Mouse (Mus musculus): Measurements from ENCODE around the gene Tgfb3.
A peak's percentile ranks its signal among the peaks of the same experiment; 100 is the strongest.

The Tgfb3 gene

GRCm38 (mm10) chr12:86024426-86024825, 54.4 kb downstream of the Tgfb3 start:
- peak; percentile 38 for DNase-seq

GRCm38 (mm10) chr12:86023081-86023871, 55.6 kb downstream of the Tgfb3 start:
- no peak for DNase-seq

GRCm38 (mm10) chr12:86022282-86022984, 56.4 kb downstream of the Tgfb3 start:
- DNase-seq = no peak

GRCm38 (mm10) chr12:86021583-86021982, 57.3 kb downstream of the Tgfb3 start:
- no peak for DNase-seq

- DNase-seq = no peak
Observed at GRCm38 (mm10) chr12:86017360-86017759, 61.5 kb downstream of the Tgfb3 start.

- no peak for DNase-seq
Observed at GRCm38 (mm10) chr12:86015114-86015513, 63.7 kb downstream of the Tgfb3 start.

GRCm38 (mm10) chr12:86014621-86015020, 64.2 kb downstream of the Tgfb3 start:
- no peak for DNase-seq

GRCm38 (mm10) chr12:86014174-86014573, 64.7 kb downstream of the Tgfb3 start:
- DNase-seq = no peak

GRCm38 (mm10) chr12:86012195-86012594, 66.6 kb downstream of the Tgfb3 start:
- DNase-seq = no peak

GRCm38 (mm10) chr12:86010656-86011055, 68.2 kb downstream of the Tgfb3 start:
- DNase-seq = no peak

GRCm38 (mm10) chr12:86007377-86007776, 71.5 kb downstream of the Tgfb3 start:
- no peak for DNase-seq
